Mouse (Mus musculus): ENCODE data around the gene Slc25a21.

Slc25a21 gene

GRCm38 (mm10) chr12:57184401-57185147 lies 12.7 kb downstream of the Slc25a21 start:
- no peak for DNase-seq (ENCODE audit: low spot score)

- no peak for DNase-seq (ENCODE audit: low spot score)
Measured at GRCm38 (mm10) chr12:57179465-57180188, 17.6 kb downstream of the Slc25a21 start.

- DNase-seq (ENCODE audit: low spot score) = no peak
Measured at GRCm38 (mm10) chr12:57178818-57179217, 18.5 kb downstream of the Slc25a21 start.

GRCm38 (mm10) chr12:57163294-57163693 lies 34.0 kb downstream of the Slc25a21 start:
- DNase-seq (ENCODE audit: low spot score) = no peak

- no peak for DNase-seq (ENCODE audit: low spot score)
Measured at GRCm38 (mm10) chr12:57162840-57163239, 34.4 kb downstream of the Slc25a21 start.

GRCm38 (mm10) chr12:57159904-57160303 lies 37.4 kb downstream of the Slc25a21 start:
- no peak for DNase-seq (ENCODE audit: low spot score)

GRCm38 (mm10) chr12:57158266-57158665 lies 39.0 kb downstream of the Slc25a21 start:
- no peak for DNase-seq (ENCODE audit: low spot score)

GRCm38 (mm10) chr12:57138937-57139336 lies 58.3 kb downstream of the Slc25a21 start:
- DNase-seq (ENCODE audit: low spot score) = no peak

- DNase-seq (ENCODE audit: low spot score) = no peak
Measured at GRCm38 (mm10) chr12:57137809-57138208, 59.5 kb downstream of the Slc25a21 start.

GRCm38 (mm10) chr12:57118602-57119001 lies 78.7 kb downstream of the Slc25a21 start:
- DNase-seq (ENCODE audit: low spot score) = no peak

- no peak for DNase-seq (ENCODE audit: low spot score)
Measured at GRCm38 (mm10) chr12:57115516-57115915, 81.8 kb downstream of the Slc25a21 start.

- DNase-seq (ENCODE audit: low spot score) = no peak
Measured at GRCm38 (mm10) chr12:57109363-57109762, 87.9 kb downstream of the Slc25a21 start.

GRCm38 (mm10) chr12:57102322-57102721 lies 95.0 kb downstream of the Slc25a21 start:
- DNase-seq (ENCODE audit: low spot score) = no peak

- DNase-seq (ENCODE audit: low spot score) = no peak
Measured at GRCm38 (mm10) chr12:57100549-57100948, 96.7 kb downstream of the Slc25a21 start.

GRCm38 (mm10) chr12:57099066-57099465 lies 98.2 kb downstream of the Slc25a21 start:
- DNase-seq (ENCODE audit: low spot score) = no peak

- no peak for DNase-seq (ENCODE audit: low spot score)
Measured at GRCm38 (mm10) chr12:57098371-57098770, 98.9 kb downstream of the Slc25a21 start.

GRCm38 (mm10) chr12:57093107-57093506 lies 104.2 kb downstream of the Slc25a21 start:
- no peak for DNase-seq (ENCODE audit: low spot score)

GRCm38 (mm10) chr12:57084519-57084918 lies 112.8 kb downstream of the Slc25a21 start:
- DNase-seq (ENCODE audit: low spot score) = no peak

GRCm38 (mm10) chr12:57083533-57083932 lies 113.7 kb downstream of the Slc25a21 start:
- DNase-seq (ENCODE audit: low spot score) = no peak

GRCm38 (mm10) chr12:57076606-57077005 lies 120.7 kb downstream of the Slc25a21 start:
- no peak for DNase-seq (ENCODE audit: low spot score)

- DNase-seq (ENCODE audit: low spot score) = no peak
Measured at GRCm38 (mm10) chr12:57072616-57073015, 124.7 kb downstream of the Slc25a21 start.

- no peak for DNase-seq (ENCODE audit: low spot score)
Measured at GRCm38 (mm10) chr12:57068607-57069006, 128.7 kb downstream of the Slc25a21 start.

GRCm38 (mm10) chr12:57019737-57020136 lies 177.5 kb downstream of the Slc25a21 start:
- no peak for DNase-seq (ENCODE audit: low spot score)

Data from ovary, postnatal 10 days (tissue).